Mouse (Mus musculus): Measurements from ENCODE around the gene Dgcr8. TPM values are rescaled to one million over a fixed set of nuclear protein-coding genes. Genes with fewer than 3 reads are reported as not detected.

Gene Dgcr8
- total and polyA plus RNA-seq, 3 experiments = 8.7 to 13.2 (median 10.7) TPM

- Histone ChIP-seq H3K9ac (ENCODE audit: low read depth, low read length) (peak overlapping the region; percentile 72), H3K4me1 (ENCODE audit: control insufficient read depth, insufficient read depth, low read length) (peaks cover 14% of the 10 kb centered on the region), H3K27ac (peak overlapping the region; percentile 94), H3K36me3 (ENCODE audit: control insufficient read depth, insufficient read depth, low read length) (no peaks in the 10 kb centered on the region), H3K27me3 (ENCODE audit: control insufficient read depth, insufficient read depth, low read length) (no peaks in the 10 kb centered on the region), H3K79me2 (replicated peaks; ENCODE audit: control insufficient read depth, insufficient read depth, low read length) (peaks cover 2% of the 10 kb centered on the region; the same call in 1 of the 2 replicates), H3K4me3 (peak overlapping the region; percentile 93)
- TF ChIP-seq EP300 (IDR thresholded peaks at IDR 0.05; ENCODE audit: insufficient read depth, low read depth, low read length) = no peak
- peak; percentile 58 for TF ChIP-seq POLR2A (IDR thresholded peaks at IDR 0.05; ENCODE audit: insufficient read depth, low read depth, low read length)
- 4% methylated on average over 19 of the region's 19 CpGs for WGBS
- DNase-seq = peak; percentile 77 to 82
- intact Hi-C loops (cut with DNase I) = loop anchor here (2.0 to 10.0 kb wide), 2 partner anchors 13 to 311 kb away; partner anchors contain the start of genes Ranbp1, Slc25a1 and Trmt2a
Measured at GRCm38 (mm10) chr16:18235389-18236065, 53.5 kb downstream of the Dgcr8 start.

- Histone ChIP-seq H3K27me3 (ENCODE audit: control insufficient read depth, insufficient read depth, low read length) (no peaks in the 10 kb centered on the region), H3K9ac (ENCODE audit: low read depth, low read length) (peak within 1 kb of the TSS; percentile 72), H3K36me3 (ENCODE audit: control insufficient read depth, insufficient read depth, low read length) (no peaks in the 10 kb centered on the region), H3K79me2 (replicated peaks; ENCODE audit: control insufficient read depth, insufficient read depth, low read length) (peaks cover 2% of the 10 kb centered on the region), H3K4me3 (peak within 1 kb of the TSS; percentile 93), H3K27ac (peak within 1 kb of the TSS; percentile 94), H3K4me1 (ENCODE audit: control insufficient read depth, insufficient read depth, low read length) (peaks cover 20% of the 10 kb centered on the region)
- no peak for TF ChIP-seq EP300 (IDR thresholded peaks at IDR 0.05; ENCODE audit: insufficient read depth, low read depth, low read length)
- peak; percentile 62 for TF ChIP-seq POLR2A (IDR thresholded peaks at IDR 0.05; ENCODE audit: insufficient read depth, low read depth, low read length)
- 0 out of 2 replicates have a peak, but pooled peaks have one; percentile 11 for TF ChIP-seq CTCF (IDR thresholded peaks at IDR 0.05)
- WGBS = under 1% methylated on average over 79 of the region's 79 CpGs
- intact Hi-C loops (cut with DNase I) = loop anchor here (2.0 to 10.0 kb wide), 2 partner anchors 14 to 310 kb away; partner anchors contain the start of genes Ranbp1, Slc25a1 and Trmt2a
- peak; percentile 86 to 90 for DNase-seq
Measured at GRCm38 (mm10) chr16:18234671-18235388, 54.2 kb downstream of the Dgcr8 start, which contains the start of gene Zdhhc8. Zdhhc8 (minus strand) TSS chr16:18235136.

DNA sequence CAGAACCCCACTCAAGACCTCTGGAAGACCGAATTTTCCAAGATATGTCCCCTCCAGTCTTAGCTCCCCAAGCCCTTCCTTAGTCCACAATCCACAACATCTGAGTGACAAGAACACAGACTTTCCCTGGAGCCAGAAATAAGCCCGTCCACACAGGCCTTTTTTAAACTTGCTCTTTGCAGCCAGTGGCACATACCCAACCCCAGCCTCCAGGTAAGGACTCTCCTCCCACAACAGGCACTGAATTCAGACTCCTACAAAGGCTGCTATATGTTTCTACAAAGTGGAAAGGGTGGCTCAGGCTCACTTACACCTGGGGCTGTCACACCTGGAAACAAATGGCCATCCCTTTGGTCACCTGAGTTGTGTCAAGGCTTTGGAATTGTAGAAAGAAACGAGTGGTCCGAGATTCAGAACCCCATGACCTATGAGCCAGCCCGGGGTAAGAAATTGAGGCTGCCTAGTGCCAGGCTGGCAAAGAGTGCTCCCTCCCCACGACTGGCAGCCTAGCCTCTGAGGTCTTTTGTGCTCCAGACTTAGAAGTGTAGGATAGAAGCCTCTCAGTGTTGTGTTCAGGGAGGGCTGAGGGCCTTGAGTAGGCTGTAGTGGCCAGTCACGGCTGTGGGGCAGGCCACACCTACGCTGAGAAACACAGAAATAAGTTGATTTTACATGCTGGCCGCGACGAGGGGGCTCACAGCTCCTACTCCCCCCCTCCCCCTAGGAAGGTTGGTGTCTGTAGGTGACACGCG is 55.0 kb downstream of the Dgcr8 start:
- peaks cover 2% of the 10 kb centered on the region for H3K79me2 ChIP-seq (replicated peaks; ENCODE audit: control insufficient read depth, insufficient read depth, low read length)
- H3K36me3 ChIP-seq (ENCODE audit: control insufficient read depth, insufficient read depth, low read length) = no peaks in the 10 kb centered on the region
- peak overlapping the region; percentile 93 for H3K4me3 ChIP-seq
- 10% methylated on average over 13 of the region's 13 CpGs for WGBS
- TF ChIP-seq POLR2A (IDR thresholded peaks at IDR 0.05; ENCODE audit: insufficient read depth, low read depth, low read length) (no peak), CTCF (IDR thresholded peaks at IDR 0.05) (no peak), EP300 (IDR thresholded peaks at IDR 0.05; ENCODE audit: insufficient read depth, low read depth, low read length) (no peak)
- H3K4me1 ChIP-seq (ENCODE audit: control insufficient read depth, insufficient read depth, low read length) = peaks cover 24% of the 10 kb centered on the region
- peak overlapping the region; percentile 78 for H3K27ac ChIP-seq
- peak overlapping the region; percentile 72 for H3K9ac ChIP-seq (ENCODE audit: low read depth, low read length)
- intact Hi-C loops (cut with DNase I) = loop anchor here (2.0 to 10.0 kb wide), 2 partner anchors 15 to 309 kb away; partner anchors contain the start of genes Ranbp1, Slc25a1 and Trmt2a
- H3K27me3 ChIP-seq (ENCODE audit: control insufficient read depth, insufficient read depth, low read length) = no peaks in the 10 kb centered on the region
- DNase-seq = no peak

GRCm38 (mm10) chr16:18233451-18233850 is 55.6 kb downstream of the Dgcr8 start:
- TF ChIP-seq CTCF (IDR thresholded peaks at IDR 0.05) (no peak), EP300 (IDR thresholded peaks at IDR 0.05; ENCODE audit: insufficient read depth, low read depth, low read length) (no peak), POLR2A (IDR thresholded peaks at IDR 0.05; ENCODE audit: insufficient read depth, low read depth, low read length) (no peak)
- H3K36me3 ChIP-seq (ENCODE audit: control insufficient read depth, insufficient read depth, low read length) = no peaks in the 10 kb centered on the region
- no peak for DNase-seq
- intact Hi-C loops (cut with DNase I) = loop anchor here (10.0 kb wide), 1 partner anchor 309 kb away; the partner anchor contains the start of gene Slc25a1
- H3K79me2 ChIP-seq (replicated peaks; ENCODE audit: control insufficient read depth, insufficient read depth, low read length) = peaks cover 4% of the 10 kb centered on the region
- no peak overlapping the region for H3K4me3 ChIP-seq
- WGBS = 7% methylated on average over 1 of the region's 1 CpGs
- no peaks in the 10 kb centered on the region for H3K27me3 ChIP-seq (ENCODE audit: control insufficient read depth, insufficient read depth, low read length)
- no peak overlapping the region for H3K9ac ChIP-seq (ENCODE audit: low read depth, low read length)
- H3K4me1 ChIP-seq (ENCODE audit: control insufficient read depth, insufficient read depth, low read length) = peaks cover 29% of the 10 kb centered on the region
- H3K27ac ChIP-seq = peak overlapping the region; percentile 78; the same call in 1 of the 2 replicates

DNA sequence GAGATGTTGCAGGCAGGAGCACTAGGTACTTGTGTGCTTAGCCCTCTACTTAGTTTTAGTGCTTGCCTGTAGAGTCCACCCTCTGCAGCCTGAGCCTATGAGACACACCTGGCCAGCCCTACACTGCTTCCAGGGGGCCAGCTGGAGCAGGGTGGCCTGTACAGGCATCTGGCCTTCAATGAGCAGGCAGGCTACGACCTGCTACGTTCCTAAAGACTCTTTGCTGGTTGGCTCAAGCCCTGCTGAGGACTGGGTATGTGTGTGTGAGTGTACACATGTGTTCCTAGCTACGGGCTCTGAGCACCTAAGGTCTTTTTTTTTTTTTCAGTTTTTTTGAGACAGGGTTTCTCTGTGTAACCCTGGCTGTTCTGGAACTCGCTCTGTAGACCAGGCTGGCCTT is 57.6 kb downstream of the Dgcr8 start:
- Histone ChIP-seq H3K27me3 (ENCODE audit: control insufficient read depth, insufficient read depth, low read length) (no peaks in the 10 kb centered on the region), H3K4me3 (no peak overlapping the region), H3K4me1 (ENCODE audit: control insufficient read depth, insufficient read depth, low read length) (peaks cover 29% of the 10 kb centered on the region), H3K27ac (no peak overlapping the region; the same call in 1 of the 2 replicates), H3K9ac (ENCODE audit: low read depth, low read length) (no peak overlapping the region), H3K36me3 (ENCODE audit: control insufficient read depth, insufficient read depth, low read length) (no peaks in the 10 kb centered on the region), H3K79me2 (replicated peaks; ENCODE audit: control insufficient read depth, insufficient read depth, low read length) (peaks cover 4% of the 10 kb centered on the region)
- intact Hi-C loops (cut with DNase I) = loop anchor here (10.0 kb wide), 1 partner anchor 307 kb away; the partner anchor contains the start of gene Slc25a1
- TF ChIP-seq EP300 (IDR thresholded peaks at IDR 0.05; ENCODE audit: insufficient read depth, low read depth, low read length) (no peak), CTCF (IDR thresholded peaks at IDR 0.05) (no peak), POLR2A (IDR thresholded peaks at IDR 0.05; ENCODE audit: insufficient read depth, low read depth, low read length) (no peak)
- DNase-seq = no peak
- 67% methylated on average over 4 of the region's 4 CpGs for WGBS
